Mouse (Mus musculus): ENCODE measurements around the gene Fars2.

DNA sequence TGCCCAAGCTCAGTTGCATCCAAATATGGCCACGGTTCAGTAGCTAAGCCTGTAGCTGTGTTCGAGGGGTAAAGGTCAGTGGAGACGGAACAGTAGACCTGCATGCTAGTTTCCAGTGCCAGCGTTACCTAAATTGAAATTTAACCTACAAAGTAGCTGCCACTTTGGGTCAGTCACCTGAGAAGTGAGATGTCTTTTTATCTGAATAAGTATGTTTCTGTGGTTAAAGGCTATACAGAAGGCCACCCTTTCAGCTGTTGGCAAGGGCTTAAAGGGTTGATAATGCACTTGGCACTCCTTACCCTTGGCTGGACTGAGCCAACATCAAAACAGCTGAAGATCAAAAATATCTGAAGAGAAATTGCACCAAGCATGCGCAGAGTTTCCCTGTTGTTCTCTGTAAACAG is 349.3 kb downstream of the Fars2 start:
- TF ChIP-seq CTCF (IDR thresholded peaks at IDR 0.05; ENCODE audit: extremely low read depth, insufficient read depth, insufficient read length, insufficient replicate concordance) = no peak
- no peak for TF ChIP-seq POLR2A (IDR thresholded peaks at IDR 0.05; ENCODE audit: low read depth, low read length)

All from spleen, adult 2 months (tissue).